ENCODE assay signal across 10 mouse cellular contexts in the genomic region with DNA sequence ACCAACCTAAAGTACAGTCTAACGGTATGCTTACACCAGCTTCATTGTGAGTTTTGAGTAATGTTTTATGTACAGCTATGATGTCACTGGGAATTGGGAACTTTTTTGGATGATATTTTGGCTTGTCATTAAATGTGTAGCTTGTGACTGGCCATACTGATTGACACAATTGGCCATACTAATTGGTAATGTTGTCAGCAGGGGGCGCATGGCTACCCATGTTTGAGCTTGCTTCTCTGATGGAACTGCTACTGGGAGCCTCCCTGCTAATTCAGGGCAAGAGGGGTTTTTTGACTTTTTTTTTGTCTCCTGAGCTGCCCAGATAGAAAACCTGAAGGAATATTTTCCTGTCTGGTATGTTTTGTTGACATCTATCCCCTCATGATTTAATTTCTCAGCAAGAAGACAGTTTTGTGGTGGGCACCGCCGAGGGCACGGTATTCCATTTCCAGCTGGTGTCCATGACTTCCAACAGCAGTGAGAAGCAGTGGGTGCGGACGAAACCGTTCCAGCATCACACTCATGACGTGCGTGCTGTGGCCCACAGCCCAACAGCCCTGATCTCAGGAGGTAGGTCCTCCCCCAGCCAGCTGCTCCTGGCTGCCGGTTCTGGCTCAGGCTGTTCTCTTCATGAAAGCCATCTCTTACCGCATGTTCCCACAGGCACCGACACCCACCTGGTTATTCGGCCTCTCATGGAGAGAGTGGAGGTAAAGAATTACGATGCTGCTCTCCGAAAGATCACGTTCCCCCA. TPM values are rescaled to one million over a fixed set of nuclear protein-coding genes. Genes with fewer than 3 reads are reported as not detected.
DNase-seq lines count a peak whose midpoint lies in the region; ATAC-seq lines count a peak whose summit lies in the region.
"Had no signal": no experiment of that assay in that cellular context is flagged by ENCODE, and none has a peak within 500 bp of the region (broad histone marks: within the 10 kb centered on the region; RNA-seq: fewer than 3 reads in every experiment).

No protein-coding gene starts in this region.

- no peaks in the 10 kb centered on the region for H3K4me1 ChIP-seq in embryonic facial prominence, embryonic 14.5 days (ENCODE audit: control insufficient read depth, insufficient read depth, low read length)

- ATAC-seq in embryonic facial prominence, embryonic 14.5 days (ENCODE audit: low read depth): no peak

- H3K4me3 ChIP-seq in embryonic facial prominence, embryonic 14.5 days (ENCODE audit: low read depth, low read length): no peak overlapping the region
- H3K4me3 ChIP-seq: megakaryocyte, embryonic 14.5 days had no signal

- intact Hi-C loops in heart, postnatal 36 days (cut with DNase I): loop anchor here (1.0 kb wide), 1 partner anchor 96 kb away; no protein-coding TSS in a partner anchor
- intact Hi-C loops in left cerebral cortex, postnatal 36 days (cut with DNase I): no loop called here

- H3K36me3 ChIP-seq in embryonic facial prominence, embryonic 14.5 days (ENCODE audit: control insufficient read depth, insufficient read depth, low read length): peaks cover 84% of the 10 kb centered on the region

- no peak overlapping the region for H3K4me2 ChIP-seq in embryonic facial prominence, embryonic 14.5 days (ENCODE audit: low read depth, low read length)

- no peak overlapping the region for H3K9ac ChIP-seq in embryonic facial prominence, embryonic 14.5 days (ENCODE audit: low read depth, low read length)

- no peaks in the 10 kb centered on the region for H3K27me3 ChIP-seq in embryonic facial prominence, embryonic 14.5 days (replicated peaks; ENCODE audit: control insufficient read depth, insufficient read depth, low read length)
- H3K27me3 ChIP-seq: CH12.LX; megakaryocyte, embryonic 14.5 days had no signal

- no peaks in the 10 kb centered on the region for H3K9me3 ChIP-seq in embryonic facial prominence, embryonic 14.5 days (ENCODE audit: control insufficient read depth, low read length)
- H3K9me3 ChIP-seq: megakaryocyte, embryonic 14.5 days had no signal

- peak; percentile 70 to 77 for DNase-seq in cerebellum, postnatal 10 days
- no peak for DNase-seq in cerebellum, adult 9-11 months
- DNase-seq in ovary, adult 18-20 months (ENCODE audit: low spot score): peak; percentile 50
- DNase-seq in ovary, postnatal 10 days (ENCODE audit: low spot score): no peak
- peak; percentile 72 for DNase-seq in embryonic facial prominence, embryonic 14.5 days (ENCODE audit: low spot score)
- DNase-seq in heart, postnatal 36 days: peak; percentile 69 to 79
- peak; percentile 83 to 92 for DNase-seq in left cerebral cortex, postnatal 36 days (ENCODE audit: low spot score in 2 of 2)
- peak; percentile 60 for DNase-seq in right cerebral cortex, postnatal 14 days

- 91% methylated on average over 17 of the region's 17 CpGs for WGBS in embryonic facial prominence, embryonic 14.5 days

- H3K27ac ChIP-seq in embryonic facial prominence, embryonic 14.5 days (replicated peaks; ENCODE audit: low read depth, low read length): no peak overlapping the region

RNA-seq across cellular contexts. Expression of gene Utp4, which starts 12.5 kb away (rescaled TPM):
- 60.4 and 65.0 TPM in 2 replicates for polyA plus RNA-seq in embryonic facial prominence, embryonic 14.5 days (2014; fragmentation: Nextera tagmentation; extraction: Ambion mirVana)
- total RNA-seq in heart, postnatal 36 days (2021): 10 to 100 TPM; 20.2 to 22.2 TPM
- 10 to 100 TPM; 30.0 to 35.2 TPM for total RNA-seq in left cerebral cortex, postnatal 36 days (2021)

RNA-seq across cellular contexts. Expression of gene Sntb2, which starts 29.6 kb away (rescaled TPM):
- polyA plus RNA-seq in embryonic facial prominence, embryonic 14.5 days (2014; fragmentation: Nextera tagmentation; extraction: Ambion mirVana): 16.3 and 18.5 TPM in 2 replicates
- total RNA-seq in heart, postnatal 36 days (2021): 10 to 100 TPM; 12.7 to 13.7 TPM
- 10 to 100 TPM; 13.7 to 17.0 TPM for total RNA-seq in left cerebral cortex, postnatal 36 days (2021)

RNA-seq across cellular contexts. Expression of gene Has3, which starts 35.9 kb away (rescaled TPM):
- polyA plus RNA-seq in embryonic facial prominence, embryonic 14.5 days (2014; fragmentation: Nextera tagmentation; extraction: Ambion mirVana): 0.70 and 0.77 TPM in 2 replicates
- 1 to 10 TPM; 1.4 to 1.5 TPM for total RNA-seq in heart, postnatal 36 days (2021)
- 1 to 10 TPM; 1.1 to 1.6 TPM for total RNA-seq in left cerebral cortex, postnatal 36 days (2021)

Comparison
In these comparisons a context has a peak if more than half of its experiments do, and no peak if none do; other contexts are left out.
1. DNase-seq: peak in cerebellum, postnatal 10 days (2 of 2), ovary, adult 18-20 months (single experiment), embryonic facial prominence, embryonic 14.5 days (single experiment), heart, postnatal 36 days (2 of 2), left cerebral cortex, postnatal 36 days (2 of 2) and right cerebral cortex, postnatal 14 days (single experiment); none in cerebellum, adult 9-11 months (single experiment) and ovary, postnatal 10 days (single experiment).